Mouse (Mus musculus) cortical plate, adult 2 months (tissue): ENCODE measurements around the gene Emc1. TPM values are rescaled to one million over a fixed set of nuclear protein-coding genes. Genes with fewer than 3 reads are reported as not detected.

Experiments used
- H3K27ac ChIP-seq: fragments of 200-500 bp; 2 replicates; pipeline ENCODE4 v1.5.1; 2012; ENCODE audit warnings: low read length, control low read depth, inconsistent platforms; ENCODE audit not compliant: insufficient read depth
- H3K4me1 ChIP-seq: fragments of 200-500 bp; 2 replicates; pipeline ENCODE4 v1.6.1; 2011; ENCODE audit warnings: low read length; ENCODE audit not compliant: control insufficient read depth, insufficient read depth
- H3K4me3 ChIP-seq: fragments of 200-500 bp; 2 replicates; pipeline ENCODE4 v1.5.1; 2011; ENCODE audit warnings: mild to moderate bottlenecking, low read length, control low read depth; ENCODE audit not compliant: insufficient read depth
- CTCF ChIP-seq: fragments of 200-500 bp; IDR thresholded peaks from 2 replicates; pipeline ENCODE4 v1.5.1; 2011; ENCODE audit warnings: mild to moderate bottlenecking, control low read depth, low read length; ENCODE audit not compliant: insufficient read depth; ENCODE audit errors: extremely low read depth
- POLR2A ChIP-seq: fragments of 200-500 bp; IDR thresholded peaks from 2 replicates; pipeline ENCODE4 v1.6.1; 2011; ENCODE audit warnings: mild to moderate bottlenecking, low read length, control low read depth; ENCODE audit not compliant: insufficient read depth; ENCODE audit errors: extremely low read depth
- polyA plus RNA-seq: library from polyadenylated mRNA; depleted of rRNA; stranded (reverse); fragments of >200 nt; gene quantifications from 2 replicates; pipeline ENCODE4 v1.2.3, GENCODE M21; 2012

Emc1 gene
- polyA plus RNA-seq, 1 experiment: 70.9 TPM

DNA sequence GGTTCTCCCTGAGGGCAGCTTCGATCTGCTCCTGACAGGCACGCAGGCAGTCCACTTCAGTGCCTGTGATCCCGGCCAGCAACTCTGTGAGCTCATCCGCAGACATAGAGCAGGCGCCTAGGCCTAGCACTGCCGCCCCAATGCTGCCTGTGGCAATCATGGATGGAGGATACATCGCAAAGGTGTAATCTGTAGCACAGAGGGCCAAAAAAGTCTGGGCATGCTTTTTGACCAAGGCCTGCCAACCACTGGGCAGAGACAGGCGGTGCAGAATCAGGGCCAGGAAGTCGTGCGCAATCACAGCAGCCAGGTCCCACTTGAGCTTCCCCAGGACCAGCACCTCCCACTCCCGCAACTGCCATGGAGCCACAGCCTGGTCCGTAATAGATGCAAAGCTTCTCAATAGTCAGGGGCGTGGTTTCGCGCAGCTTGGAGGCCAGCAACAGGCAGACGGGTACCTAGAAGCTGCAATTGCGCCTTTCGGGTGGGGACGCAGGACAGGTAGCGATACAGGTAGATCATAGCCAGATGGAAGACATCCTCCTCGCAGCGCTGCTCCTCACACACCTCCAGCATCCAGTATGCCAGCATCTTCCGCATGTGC lies 6.9 kb upstream of the Emc1 start:
- TF ChIP-seq CTCF: no peak
- TF ChIP-seq POLR2A: no peak
- H3K4me3 ChIP-seq: no peak overlapping the region
- H3K27ac ChIP-seq: no peak overlapping the region
- H3K4me1 ChIP-seq: no peaks in the 10 kb centered on the region

- no peak overlapping the region for H3K27ac ChIP-seq
- TF ChIP-seq CTCF (no peak), POLR2A (no peak)
Observed at GRCm38 (mm10) chr4:139352832-139353231, 445 bp downstream of the Emc1 start.

GRCm38 (mm10) chr4:139357211-139357610 lies 4.8 kb downstream of the Emc1 start:
- no peak for TF ChIP-seq POLR2A
- no peak overlapping the region for H3K4me3 ChIP-seq
- peaks cover 1% of the 10 kb centered on the region for H3K4me1 ChIP-seq
- no peak overlapping the region for H3K27ac ChIP-seq

More at GRCm38 (mm10) chr4:139352832-139353231, 445 bp downstream of the Emc1 start:
- Histone ChIP-seq H3K4me3 (peak overlapping the region; percentile 65), H3K4me1 (peaks cover 7% of the 10 kb centered on the region)

- Histone ChIP-seq H3K4me1 (no peaks in the 10 kb centered on the region), H3K27ac (no peak overlapping the region), H3K4me3 (no peak overlapping the region)
- no peak for TF ChIP-seq CTCF
- no peak for TF ChIP-seq POLR2A
Observed at GRCm38 (mm10) chr4:139360761-139361548, 8.6 kb downstream of the Emc1 start.

GRCm38 (mm10) chr4:139367336-139367735 lies 14.9 kb downstream of the Emc1 start:
- no peaks in the 10 kb centered on the region for H3K4me1 ChIP-seq
- no peak for TF ChIP-seq POLR2A
- TF ChIP-seq CTCF: no peak
- no peak overlapping the region for H3K4me3 ChIP-seq
- no peak overlapping the region for H3K27ac ChIP-seq

GRCm38 (mm10) chr4:139368038-139368437 lies 15.7 kb downstream of the Emc1 start:
- Histone ChIP-seq H3K4me1 (no peaks in the 10 kb centered on the region), H3K27ac (no peak overlapping the region), H3K4me3 (no peak overlapping the region)
- no peak for TF ChIP-seq CTCF
- no peak for TF ChIP-seq POLR2A

- Histone ChIP-seq H3K4me1 (no peaks in the 10 kb centered on the region), H3K27ac (no peak overlapping the region), H3K4me3 (no peak overlapping the region)
- TF ChIP-seq POLR2A (no peak), CTCF (no peak)
Observed at GRCm38 (mm10) chr4:139373130-139373529, 20.7 kb downstream of the Emc1 start.

DNA sequence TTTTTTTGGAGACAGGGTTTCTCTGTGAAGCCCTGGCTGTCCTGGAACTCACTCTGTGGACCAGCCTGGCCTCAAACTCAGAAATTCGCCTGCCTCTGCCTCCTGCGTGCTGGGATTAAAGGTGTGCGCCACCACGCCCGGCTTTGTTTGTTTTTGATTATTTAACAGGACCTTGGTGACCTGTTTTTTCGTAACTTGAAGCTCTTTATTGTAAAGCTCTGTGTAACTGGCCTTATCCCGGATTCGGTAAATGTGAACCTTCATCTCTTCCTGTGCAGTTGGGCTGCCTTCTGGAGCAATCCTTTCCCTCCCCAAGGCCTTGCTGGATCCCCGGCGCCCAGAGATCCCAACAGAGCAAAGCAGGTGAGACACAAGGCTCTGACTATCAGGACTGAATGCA lies 21.1 kb downstream of the Emc1 start:
- H3K27ac ChIP-seq: no peak overlapping the region
- no peaks in the 10 kb centered on the region for H3K4me1 ChIP-seq
- no peak for TF ChIP-seq CTCF
- no peak for TF ChIP-seq POLR2A
- H3K4me3 ChIP-seq: no peak overlapping the region

- H3K27ac ChIP-seq: no peak overlapping the region
- H3K4me3 ChIP-seq: peak overlapping the region; percentile 73
- peaks cover 3% of the 10 kb centered on the region for H3K4me1 ChIP-seq
- no peak for TF ChIP-seq POLR2A
Observed at GRCm38 (mm10) chr4:139379719-139380118, 27.3 kb downstream of the Emc1 start.

- H3K4me1 ChIP-seq: peaks cover 3% of the 10 kb centered on the region
- TF ChIP-seq POLR2A (peak; percentile 78), CTCF (no peak)
- no peak overlapping the region for H3K27ac ChIP-seq
- H3K4me3 ChIP-seq: peak overlapping the region; percentile 73
Observed at GRCm38 (mm10) chr4:139380207-139380748, 27.9 kb downstream of the Emc1 start.
